Mouse (Mus musculus) cortical plate, adult 2 months (tissue): ENCODE results near the gene Litaf. TPM values are rescaled to one million over a fixed set of nuclear protein-coding genes. Genes with fewer than 3 reads are reported as not detected.

Source experiments
- H3K27ac ChIP-seq: fragments of 200-500 bp; 2 replicates; pipeline ENCODE4 v1.5.1; 2012; ENCODE audit warnings: low read length, control low read depth, inconsistent platforms; ENCODE audit not compliant: insufficient read depth
- H3K4me1 ChIP-seq: fragments of 200-500 bp; 2 replicates; pipeline ENCODE4 v1.6.1; 2011; ENCODE audit warnings: low read length; ENCODE audit not compliant: control insufficient read depth, insufficient read depth
- H3K4me3 ChIP-seq: fragments of 200-500 bp; 2 replicates; pipeline ENCODE4 v1.5.1; 2011; ENCODE audit warnings: mild to moderate bottlenecking, low read length, control low read depth; ENCODE audit not compliant: insufficient read depth
- CTCF ChIP-seq: fragments of 200-500 bp; IDR thresholded peaks from 2 replicates; pipeline ENCODE4 v1.5.1; 2011; ENCODE audit warnings: mild to moderate bottlenecking, control low read depth, low read length; ENCODE audit not compliant: insufficient read depth; ENCODE audit errors: extremely low read depth
- POLR2A ChIP-seq: fragments of 200-500 bp; IDR thresholded peaks from 2 replicates; pipeline ENCODE4 v1.6.1; 2011; ENCODE audit warnings: mild to moderate bottlenecking, low read length, control low read depth; ENCODE audit not compliant: insufficient read depth; ENCODE audit errors: extremely low read depth
- polyA plus RNA-seq: library from polyadenylated mRNA; depleted of rRNA; stranded (reverse); fragments of >200 nt; gene quantifications from 2 replicates; pipeline ENCODE4 v1.2.3, GENCODE M21; 2012; rRNA removed

Gene Litaf
- polyA plus RNA-seq, 1 experiment, result 45.0 TPM

DNA sequence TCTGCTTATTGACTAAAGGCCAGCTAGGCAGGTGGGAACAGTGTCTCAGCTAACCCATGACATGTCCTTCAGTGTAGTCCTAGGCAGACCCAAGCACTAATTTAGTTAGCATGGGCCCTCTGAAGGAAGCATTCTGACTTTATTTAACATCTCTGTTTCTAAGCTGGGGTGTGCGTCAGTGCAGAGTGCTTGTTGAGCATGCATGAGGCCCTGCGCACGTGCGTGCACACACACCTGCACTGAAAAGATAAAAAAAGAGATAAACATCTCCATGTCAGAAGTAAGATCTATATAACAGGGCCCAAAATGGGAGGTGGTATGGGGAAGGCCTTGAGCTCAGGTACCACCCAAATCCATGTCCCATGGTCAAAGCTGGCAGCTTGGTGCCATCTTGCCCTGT lies 150.9 kb downstream of the Litaf start:
- no peak for TF ChIP-seq POLR2A
- TF ChIP-seq CTCF, result no peak
- Histone ChIP-seq H3K27ac (no peak overlapping the region), H3K4me1 (no peaks in the 10 kb centered on the region), H3K4me3 (no peak overlapping the region)

DNA sequence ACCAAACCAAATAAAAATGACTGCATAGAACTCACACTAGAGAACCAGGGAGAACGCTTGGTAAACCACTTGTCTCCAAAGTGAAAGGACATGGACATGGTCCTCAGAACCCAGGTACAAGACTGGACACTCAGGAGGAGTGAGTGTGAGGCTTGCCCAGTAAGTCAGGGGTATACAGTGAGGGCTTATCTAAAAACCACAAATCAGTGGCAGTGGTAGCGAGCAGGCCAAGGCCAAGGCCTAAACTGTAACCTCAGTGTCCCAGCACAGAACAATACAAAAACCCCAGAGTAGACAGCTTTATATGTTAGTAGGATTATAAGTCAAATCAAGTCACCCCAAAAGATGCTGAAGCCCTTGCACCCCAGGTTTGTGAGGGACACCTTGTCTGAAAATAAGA lies 154.9 kb downstream of the Litaf start:
- H3K4me3 ChIP-seq, result no peak overlapping the region
- TF ChIP-seq POLR2A (no peak), CTCF (no peak)
- no peaks in the 10 kb centered on the region for H3K4me1 ChIP-seq
- H3K27ac ChIP-seq, result no peak overlapping the region

DNA sequence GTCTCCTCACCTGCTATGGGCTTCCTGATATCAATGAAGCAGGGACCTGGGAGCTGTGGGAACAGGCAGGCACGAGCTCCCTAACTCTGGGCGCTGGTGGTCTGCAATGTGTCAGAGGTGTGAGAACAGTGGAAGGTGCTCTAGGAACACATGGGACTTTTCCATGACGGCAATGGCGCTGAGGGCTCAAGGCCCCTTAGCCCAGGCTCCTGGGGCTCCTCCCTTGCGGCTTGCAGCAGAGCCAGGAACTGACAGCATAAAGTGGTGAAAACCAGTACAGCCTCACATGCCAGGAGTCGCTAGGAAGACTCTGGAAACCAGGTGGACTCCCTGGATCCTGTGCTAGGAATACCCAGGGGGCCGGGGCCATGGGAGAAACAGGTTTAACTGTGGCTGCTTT lies 155.4 kb downstream of the Litaf start:
- Histone ChIP-seq H3K4me1 (no peaks in the 10 kb centered on the region), H3K27ac (no peak overlapping the region), H3K4me3 (no peak overlapping the region)
- TF ChIP-seq POLR2A, result no peak
- TF ChIP-seq CTCF, result no peak

Other genes with a start within 250 kb of the Litaf start
- gene Rmi2, start 231.1 kb downstream of the Litaf start, polyA plus RNA-seq, result 0.25 and 0.29 TPM in 2 replicates
- 174 and 183 TPM in 2 replicates for gene Snn, start 5.2 kb downstream of the Litaf start, polyA plus RNA-seq
- gene Txndc11, start 68.5 kb upstream of the Litaf start, polyA plus RNA-seq, result 24.2 and 25.2 TPM in 2 replicates
- gene Zc3h7a, start 110.2 kb upstream of the Litaf start, polyA plus RNA-seq, result 76.4 and 77.7 TPM in 2 replicates
- 38.6 and 38.9 TPM in 2 replicates for gene Rsl1d1, start 137.2 kb upstream of the Litaf start, polyA plus RNA-seq
- gene Gspt1, start 188.2 kb upstream of the Litaf start, polyA plus RNA-seq, result 40.8 and 43.4 TPM in 2 replicates
- 1.1 and 1.2 TPM in 2 replicates for gene Tnfrsf17, start 247.7 kb upstream of the Litaf start, polyA plus RNA-seq